Mouse (Mus musculus) liver, embryonic 14.5 days (tissue): ENCODE measurements around the gene Slc2a3.

Source experiments
- CTCF ChIP-seq: IDR thresholded peaks from 2 replicates; pipeline ENCODE4 v1.5.1; 2016; ENCODE audit warnings: antibody characterized with exemption, low read depth, control low read depth
- EP300 ChIP-seq: IDR thresholded peaks from 2 replicates; pipeline ENCODE4 v1.6.1; 2016; ENCODE audit warnings: antibody characterized with exemption, low read depth

DNA sequence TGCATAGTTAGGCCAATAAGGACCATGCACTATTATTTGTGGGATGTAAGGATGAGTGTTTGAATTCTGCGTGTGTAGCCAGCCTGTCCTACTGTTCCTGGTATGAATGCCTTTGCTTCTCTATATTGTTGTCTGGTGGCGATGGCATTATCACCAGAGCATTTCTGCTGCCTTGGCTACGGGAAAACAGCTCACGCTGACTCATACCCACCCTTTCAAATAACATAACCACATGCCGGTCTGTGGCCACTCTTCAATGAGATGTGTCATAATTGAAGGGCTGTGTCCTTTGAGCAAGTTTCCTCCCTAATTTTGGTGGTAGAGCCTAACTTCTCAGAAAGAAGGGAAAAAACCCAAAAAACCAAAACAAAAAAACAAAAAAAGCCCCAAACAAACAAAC is 42.7 kb downstream of the Slc2a3 start:
- TF ChIP-seq CTCF (no peak), EP300 (no peak)
